Mouse (Mus musculus) liver, embryonic 14.5 days (tissue): ENCODE data around the gene Chek1. TPM values are rescaled to one million over a fixed set of nuclear protein-coding genes. Genes with fewer than 3 reads are reported as not detected.

ENCODE experiments used
- ATAC-seq: fragments of 200-750 bp; cut with Nextera tagmentation; 2 replicates; pipeline ENCODE4 v1.8.0; 2017; ENCODE audit warnings: moderate number of reproducible peaks, mild to moderate bottlenecking, moderate library complexity; ENCODE audit not compliant: insufficient read depth
- DNase-seq, 3 experiments: peaks; one replicate each; pipeline ENCODE4 v3.0.0-alpha.2; 2012 to 2013; ENCODE audit warnings: low read depth in 3 of 3, low spot score in 3 of 3
- H3K27ac ChIP-seq: fragments of 300-500 bp; sonication (generic); 2 replicates; pipeline ENCODE4 v1.5.1; 2014; ENCODE audit warnings: moderate library complexity, mild to moderate bottlenecking, control low read depth, inconsistent platforms
- H3K27me3 ChIP-seq: fragments of 300-500 bp; sonication (generic); 2 replicates; pipeline ENCODE4 v1.6.1; 2014; ENCODE audit warnings: mild to moderate bottlenecking, low read length, moderate library complexity; ENCODE audit not compliant: control insufficient read depth, insufficient read depth
- H3K36me3 ChIP-seq: fragments of 300-500 bp; sonication (generic); replicated peaks from 2 replicates; pipeline ENCODE4 v1.6.1; 2014; ENCODE audit warnings: low read depth; ENCODE audit not compliant: control insufficient read depth, insufficient read depth
- H3K4me1 ChIP-seq, 2 experiments: fragments of 200-500 bp in 1 of 2; fragments of 300-500 bp in 1 of 2; sonication (generic) in 1 of 2; replicated peaks; 2 replicates each; pipeline ENCODE4 v1.6.1; 2012 to 2014; ENCODE audit warnings: antibody characterized with exemption in 1 of 2, inconsistent platforms in 1 of 2, low read length in 1 of 2; ENCODE audit not compliant: control insufficient read depth in 2 of 2, insufficient read depth in 2 of 2
- H3K4me2 ChIP-seq: fragments of 300-500 bp; sonication (generic); 2 replicates; pipeline ENCODE4 v1.6.1; 2014; ENCODE audit warnings: low read depth, mild to moderate bottlenecking, control low read depth, moderate library complexity
- H3K4me3 ChIP-seq, 2 experiments: fragments of 200-500 bp in 1 of 2; fragments of 300-500 bp in 1 of 2; sonication (generic) in 1 of 2; 2 replicates each; pipeline ENCODE4 v1.5.1; 2012 to 2014; ENCODE audit warnings: low read depth in 2 of 2, low read length in 2 of 2, mild to moderate bottlenecking in 2 of 2, control low read depth in 1 of 2, inconsistent platforms in 1 of 2, moderate library complexity in 1 of 2; ENCODE audit not compliant: insufficient read depth in 1 of 2
- H3K9ac ChIP-seq: fragments of 300-500 bp; sonication (generic); replicated peaks from 2 replicates; pipeline ENCODE4 v1.6.1; 2014; ENCODE audit warnings: mild to moderate bottlenecking, control low read depth, moderate library complexity
- H3K9me3 ChIP-seq: fragments of 300-500 bp; sonication (generic); 2 replicates; pipeline ENCODE4 v1.6.1; 2016; ENCODE audit warnings: low read length, mixed read lengths; ENCODE audit not compliant: control insufficient read depth
- CTCF ChIP-seq: IDR thresholded peaks from 2 replicates; pipeline ENCODE4 v1.5.1; 2016; ENCODE audit warnings: antibody characterized with exemption, low read depth, control low read depth
- EP300 ChIP-seq: IDR thresholded peaks from 2 replicates; pipeline ENCODE4 v1.6.1; 2016; ENCODE audit warnings: antibody characterized with exemption, low read depth
- WGBS: fragments of 180-500 bp; shearing (Covaris S2); extraction: QIAGEN DNeasy Blood & Tissue Kit; methylation state at CpG from one replicate; pipeline ENCODE4 v1.1.7; 2014; ENCODE audit not compliant: insufficient replicate concordance; 5-methylcytosine and 5-hydroxymethylcytosine counted together
- polyA plus RNA-seq, 2 experiments: library from polyadenylated mRNA; depleted of rRNA in 1 of 2; stranded (reverse) in 1 of 2; unstranded in 1 of 2; fragments of >200 nt; fragmentation: Nextera tagmentation in 1 of 2; extraction: Ambion mirVana in 1 of 2; gene quantifications; 2 replicates each; pipeline versions ENCODE4 v1.2.1 to v1.2.3; 2012 to 2014

The Chek1 gene
- polyA plus RNA-seq, 2 experiments = 8.1 to 19.7 TPM

DNA sequence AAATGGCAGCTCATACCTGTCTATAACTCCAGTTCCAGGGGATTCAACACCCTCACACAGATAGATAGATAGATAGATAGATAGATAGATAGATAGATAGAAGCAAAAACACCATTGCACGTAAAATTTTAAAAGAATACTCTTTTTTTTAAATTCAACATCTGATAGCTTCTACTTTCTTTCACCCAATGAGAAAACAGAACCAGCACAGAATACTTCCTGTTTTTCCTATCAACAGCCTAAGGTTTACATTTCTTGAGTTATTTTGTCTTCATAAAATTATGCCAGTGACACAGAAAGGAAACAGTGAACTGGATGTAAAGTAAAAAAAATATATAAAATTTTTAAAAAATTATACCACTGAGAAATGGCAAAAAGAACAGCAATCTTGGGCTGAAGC, 37.5 kb upstream of the Chek1 start:
- peaks cover 24% of the 10 kb centered on the region for H3K36me3 ChIP-seq

GRCm38 (mm10) chr9:36726131-36727033, 483 bp downstream of the Chek1 start:
- TF ChIP-seq EP300 (no peak), CTCF (no peak)
- H3K27me3 ChIP-seq = no peaks in the 10 kb centered on the region
- peak; percentile 92 for ATAC-seq
- H3K9ac ChIP-seq = peak overlapping the region; percentile 63
- H3K4me3 ChIP-seq = peak overlapping the region; percentile 68 to 88
- H3K36me3 ChIP-seq = peaks cover 27% of the 10 kb centered on the region
- no peaks in the 10 kb centered on the region for H3K9me3 ChIP-seq
- peak overlapping the region; percentile 70 for H3K4me2 ChIP-seq
- DNase-seq = peak; percentile 77 to 82 (median 78)
- H3K4me1 ChIP-seq = peaks cover 3 to 11% of the 10 kb centered on the region in 2 experiments; a peak in 2 of 4 replicates
- H3K27ac ChIP-seq = peak overlapping the region; percentile 14
- WGBS = under 1% methylated on average over 53 of the region's 53 CpGs

More for the DNA sequence above, 37.5 kb upstream of the Chek1 start:
- no peaks in the 10 kb centered on the region for H3K27me3 ChIP-seq
- H3K4me1 ChIP-seq = peaks cover 10 to 16% of the 10 kb centered on the region in 2 experiments
- ATAC-seq (no peak), DNase-seq (no peak)
- TF ChIP-seq CTCF (no peak), EP300 (no peak)
- H3K4me2 ChIP-seq = no peak overlapping the region
- H3K4me3 ChIP-seq = no peak overlapping the region
- WGBS = 76% methylated on average over 1 of the region's 1 CpGs
- H3K9me3 ChIP-seq = no peaks in the 10 kb centered on the region
- H3K27ac ChIP-seq = no peak overlapping the region
- no peak overlapping the region for H3K9ac ChIP-seq

DNA sequence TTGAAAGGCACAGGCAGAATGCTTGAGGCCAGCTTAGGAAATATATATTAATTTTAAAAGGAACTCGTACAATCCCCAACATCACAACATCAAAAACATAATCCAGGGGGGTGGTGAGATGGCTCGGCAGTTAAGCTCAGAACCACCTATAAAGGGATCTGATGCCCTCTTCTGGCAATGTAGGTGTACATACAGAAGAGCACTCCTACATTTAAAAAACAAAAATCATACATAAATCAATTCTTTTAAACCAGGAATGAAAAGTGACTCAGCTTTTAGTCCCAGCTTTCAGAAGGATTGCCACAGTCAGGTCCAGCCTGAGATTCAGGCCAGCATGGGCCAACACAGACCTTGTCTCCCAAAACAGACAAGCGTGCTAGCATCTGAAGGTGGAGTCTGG, 10.2 kb downstream of the Chek1 start:
- 65% methylated on average over 3 of the region's 3 CpGs for whole genome bisulfite sequencing
- DNase-seq = no peak

GRCm38 (mm10) chr9:36707304-36707703, 19.6 kb downstream of the Chek1 start:
- no peak for DNase-seq

More for the DNA sequence above, 10.2 kb downstream of the Chek1 start:
- no peak for ATAC-seq
- Histone ChIP-seq H3K36me3 (peaks cover 37% of the 10 kb centered on the region), H3K27me3 (no peaks in the 10 kb centered on the region), H3K27ac (no peak overlapping the region), H3K4me3 (no peak overlapping the region), H3K9ac (no peak overlapping the region), H3K4me2 (no peak overlapping the region), H3K4me1 (no peaks in the 10 kb centered on the region), H3K9me3 (no peaks in the 10 kb centered on the region)
- TF ChIP-seq CTCF (no peak), EP300 (no peak)

DNA sequence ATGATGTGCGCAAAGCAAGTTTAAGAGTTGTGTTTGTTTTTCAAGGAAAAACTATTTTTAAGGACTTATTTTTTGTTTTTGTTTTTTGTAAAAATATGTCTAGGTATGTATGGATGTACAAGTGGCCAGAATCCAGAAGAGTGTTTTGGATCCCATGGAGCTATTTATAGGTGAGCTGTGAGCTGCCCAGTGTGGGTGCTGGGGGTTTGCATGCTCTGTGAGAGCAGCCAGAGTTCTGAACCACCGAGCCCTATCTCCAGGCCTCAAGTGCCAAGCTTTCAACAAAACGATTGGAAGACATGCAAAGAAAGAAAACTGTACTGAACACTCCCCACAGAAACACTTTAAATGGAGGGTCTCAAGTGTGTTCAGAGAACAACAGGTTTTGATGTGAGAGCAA, 20.9 kb downstream of the Chek1 start:
- Histone ChIP-seq H3K9ac (no peak overlapping the region), H3K4me3 (no peak overlapping the region), H3K36me3 (peaks cover 13% of the 10 kb centered on the region), H3K4me1 (0 out of 4 replicates have a peak, but pooled peaks cover 0 to 3% of the 10 kb centered on the region in 2 experiments), H3K27me3 (no peaks in the 10 kb centered on the region), H3K9me3 (no peaks in the 10 kb centered on the region), H3K27ac (no peak overlapping the region), H3K4me2 (no peak overlapping the region)
- TF ChIP-seq CTCF (no peak), EP300 (no peak)
- WGBS = 66% methylated on average over 3 of the region's 3 CpGs
- DNase-seq (no peak), ATAC-seq (no peak)

More at GRCm38 (mm10) chr9:36707304-36707703, 19.6 kb downstream of the Chek1 start:
- Histone ChIP-seq H3K27ac (no peak overlapping the region), H3K4me2 (no peak overlapping the region), H3K4me3 (no peak overlapping the region), H3K36me3 (peaks cover 17% of the 10 kb centered on the region), H3K9me3 (no peaks in the 10 kb centered on the region), H3K9ac (no peak overlapping the region), H3K27me3 (no peaks in the 10 kb centered on the region), H3K4me1 (0 out of 4 replicates have a peak, but pooled peaks cover 0 to 3% of the 10 kb centered on the region in 2 experiments)
- ATAC-seq = no peak
- 28% methylated on average over 6 of the region's 6 CpGs for WGBS
- TF ChIP-seq EP300 (no peak), CTCF (no peak)
